Mouse (Mus musculus): Measurements from ENCODE around the gene 1190002N15Rik. TPM values are rescaled to one million over a fixed set of nuclear protein-coding genes. Genes with fewer than 3 reads are reported as not detected.

1190002N15Rik gene
- 3.5 and 4.4 TPM in 2 replicates for total RNA-seq (2023)

GRCm38 (mm10) chr9:94537970-94538822, at the start of gene 1190002N15Rik:
Gene 1190002N15Rik, minus strand, starts transcription at chr9:94538081.

Other genes with a start within 250 kb of the 1190002N15Rik start
- gene Slc9a9, start 131.8 kb upstream of the 1190002N15Rik start, total RNA-seq (2023), result 31.6 and 56.8 TPM in 2 replicates